ENCODE assay signal across 20 mouse cellular contexts in the genomic region with DNA sequence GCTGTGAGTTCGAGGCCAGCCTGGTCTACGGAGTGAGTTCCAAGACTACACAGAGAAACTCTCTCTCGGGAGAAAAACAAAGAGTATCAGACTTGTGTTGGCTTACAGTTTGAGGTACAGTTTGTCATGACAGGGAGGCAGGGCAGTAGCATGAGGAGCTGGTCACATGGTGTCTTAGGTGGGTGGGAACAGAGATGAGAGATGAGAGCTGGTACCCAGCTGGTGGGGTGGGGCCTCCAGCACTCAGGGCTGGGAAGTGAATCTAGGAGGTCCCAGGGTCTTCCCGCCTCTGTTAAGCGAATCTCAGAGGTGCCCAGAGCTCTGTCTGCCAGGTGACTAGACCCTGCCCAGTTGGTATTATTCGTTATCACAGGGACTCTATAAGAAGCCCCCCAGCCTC. TPM values are rescaled to one million over a fixed set of nuclear protein-coding genes. Genes with fewer than 3 reads are reported as not detected.
DNase-seq lines count a peak whose midpoint lies in the region; ATAC-seq and TF ChIP-seq lines count a peak whose summit lies in the region.
"Had no signal": no experiment of that assay in that cellular context is flagged by ENCODE, and none has a peak within 500 bp of the region (broad histone marks: within the 10 kb centered on the region; RNA-seq: fewer than 3 reads in every experiment).

No protein-coding gene starts in this region.

- WGBS in heart, adult 2 months: 80% methylated on average over 6 of the region's 6 CpGs
- 79% methylated on average over 6 of the region's 6 CpGs for WGBS in heart, embryonic 13.5 days
- WGBS in limb, embryonic 10.5 days: 86% methylated on average over 6 of the region's 6 CpGs

- no peak overlapping the region for H3K4me2 ChIP-seq in heart, embryonic 13.5 days
- H3K4me2 ChIP-seq: embryonic facial prominence, embryonic 13.5 days; forebrain, embryonic 12.5 days; hindbrain, embryonic 14.5 days; intestine, embryonic 15.5 days had no signal

- no peak overlapping the region for H3K4me3 ChIP-seq in heart, adult 2 months
- no peak overlapping the region for H3K4me3 ChIP-seq in heart, embryonic 13.5 days
- peak overlapping the region; percentile 21; the same call in 1 of the 2 replicates for H3K4me3 ChIP-seq in E14TG2a.4 (replicated peaks; ENCODE audit: low read length)
- no peak overlapping the region for H3K4me3 ChIP-seq in limb, embryonic 10.5 days
- H3K4me3 ChIP-seq: embryonic facial prominence, embryonic 13.5 days; forebrain, embryonic 12.5 days; hindbrain, embryonic 10.5 days; intestine, embryonic 15.5 days had no signal

- TF ChIP-seq EP300 in heart, adult 2 months (IDR thresholded peaks at IDR 0.05; ENCODE audit: insufficient read depth, low read depth, low read length): no peak

- ATAC-seq in heart, embryonic 13.5 days (ENCODE audit: extremely low read depth, insufficient number of reproducible peaks, low FRiP score, low TSS enrichment): no peak

- H3K27ac ChIP-seq in heart, adult 2 months: peak overlapping the region; percentile 17
- peak overlapping the region; percentile 62 for H3K27ac ChIP-seq in heart, embryonic 13.5 days (replicated peaks)
- H3K27ac ChIP-seq in limb, embryonic 10.5 days: peak overlapping the region; percentile 61; the same call in 1 of the 2 replicates
- H3K27ac ChIP-seq: embryonic facial prominence, embryonic 13.5 days; forebrain, embryonic 12.5 days; hindbrain, embryonic 14.5 days; intestine, embryonic 15.5 days had no signal

- no peaks in the 10 kb centered on the region for H3K27me3 ChIP-seq in heart, adult 2 months (ENCODE audit: control insufficient read depth, insufficient read depth, low read length)
- no peaks in the 10 kb centered on the region for H3K27me3 ChIP-seq in heart, embryonic 13.5 days (replicated peaks)
- H3K27me3 ChIP-seq in E14TG2a.4 (ENCODE audit: insufficient read depth, low read length): no peaks in the 10 kb centered on the region
- H3K27me3 ChIP-seq in limb, embryonic 10.5 days (ENCODE audit: low read depth, poor library complexity, severe bottlenecking): peaks cover 6% of the 10 kb centered on the region; the same call in 1 of the 2 replicates
- H3K27me3 ChIP-seq: CH12.LX had no signal

- intact Hi-C loops in heart, adult 2 months (cut with DNase I): loop anchor here (1.0 to 5.0 kb wide), 4 partner anchors 26 to 137 kb away; partner anchors contain the start of gene Prpsap1
- intact Hi-C loops in heart, postnatal 36 days (cut with DNase I): loop anchor here (1.0 to 2.0 kb wide), 4 partner anchors 27 to 129 kb away; partner anchors contain the start of gene Aanat
- intact Hi-C loops in heart, postnatal 10 days (cut with DNase I): loop anchor here (2.0 to 5.0 kb wide), 2 partner anchors 27 to 127 kb away; no protein-coding TSS in a partner anchor

- no peaks in the 10 kb centered on the region for H3K36me3 ChIP-seq in heart, adult 2 months (ENCODE audit: control insufficient read depth, insufficient read depth, low read length)
- no peaks in the 10 kb centered on the region for H3K36me3 ChIP-seq in heart, embryonic 13.5 days
- no peaks in the 10 kb centered on the region for H3K36me3 ChIP-seq in E14TG2a.4 (ENCODE audit: insufficient read depth, low read length)
- H3K36me3 ChIP-seq in limb, embryonic 10.5 days: no peaks in the 10 kb centered on the region
- H3K36me3 ChIP-seq: embryonic facial prominence, embryonic 13.5 days; forebrain, embryonic 12.5 days; hindbrain, embryonic 10.5 days; intestine, embryonic 15.5 days had no signal

- H3K79me2 ChIP-seq in heart, adult 2 months (replicated peaks; ENCODE audit: control insufficient read depth, insufficient read depth, low read length): no peaks in the 10 kb centered on the region

- H3K9ac ChIP-seq in heart, adult 2 months (ENCODE audit: low read depth, low read length): no peak overlapping the region
- H3K9ac ChIP-seq in heart, embryonic 13.5 days: no peak overlapping the region
- H3K9ac ChIP-seq: forebrain, embryonic 12.5 days; hindbrain, embryonic 14.5 days; intestine, embryonic 15.5 days had no signal

- H3K4me1 ChIP-seq in heart, adult 2 months (ENCODE audit: control insufficient read depth, insufficient read depth, low read length): peaks cover 3% of the 10 kb centered on the region; the same call in 1 of the 2 replicates
- H3K4me1 ChIP-seq in heart, embryonic 13.5 days: peaks cover 51% of the 10 kb centered on the region
- peaks cover 47% of the 10 kb centered on the region for H3K4me1 ChIP-seq in E14TG2a.4 (replicated peaks; ENCODE audit: low read depth, low read length)
- peaks cover 33% of the 10 kb centered on the region for H3K4me1 ChIP-seq in limb, embryonic 10.5 days

- no peak for DNase-seq in heart, adult 2 months
- DNase-seq in heart, postnatal 36 days: no peak
- DNase-seq in heart, postnatal 10 days: no peak
- no peak for DNase-seq in limb, embryonic 10.5 days (ENCODE audit: low spot score)
- no peak for DNase-seq in cerebellum, postnatal 36 days

- TF ChIP-seq POLR2A in heart, adult 2 months (IDR thresholded peaks at IDR 0.05; ENCODE audit: insufficient read depth, low read depth, low read length): no peak

- no peak for TF ChIP-seq CTCF in heart, adult 2 months (IDR thresholded peaks at IDR 0.05)
- no peak for TF ChIP-seq CTCF in E14TG2a.4 (conservative IDR thresholded peaks at IDR 0.05; ENCODE audit: low read length)

- H3K9me3 ChIP-seq in heart, embryonic 13.5 days: no peaks in the 10 kb centered on the region
- no peaks in the 10 kb centered on the region for H3K9me3 ChIP-seq in E14TG2a.4 (ENCODE audit: low read length)
- no peaks in the 10 kb centered on the region for H3K9me3 ChIP-seq in limb, embryonic 10.5 days (replicated peaks)
- H3K9me3 ChIP-seq: embryonic facial prominence, embryonic 13.5 days; forebrain, embryonic 12.5 days; hindbrain, embryonic 10.5 days; intestine, embryonic 15.5 days had no signal

RNA-seq across cellular contexts. Expression of gene Rhbdf2, which starts 2.7 kb away (rescaled TPM):
- 10 to 100 TPM; 10.8 to 11.2 TPM for total RNA-seq in heart, adult 2 months (2021)
- 19.2 and 22.3 TPM in 2 replicates for polyA plus RNA-seq in heart, adult 2 months (2012; rRNA removed)
- 10 to 100 TPM; 10.3 to 15.3 TPM for total RNA-seq in heart, postnatal 36 days (2021)
- 7.2 and 8.0 TPM in 2 replicates for polyA plus RNA-seq in heart, embryonic 13.5 days (2015; fragmentation: Nextera tagmentation; extraction: Ambion mirVana)
- 10 to 100 TPM; 15.4 to 17.7 TPM for total RNA-seq in heart, postnatal 10 days (2021)
- 4.4 and 5.2 TPM in 2 replicates for polyA plus RNA-seq in limb, embryonic 10.5 days (2016; fragmentation: Nextera tagmentation; extraction: Ambion mirVana)

RNA-seq across cellular contexts. Expression of gene Prcd, which starts 23.9 kb away (rescaled TPM):
- 1 to 10 TPM; 1.1 to 1.3 TPM for total RNA-seq in heart, adult 2 months (2021)
- polyA plus RNA-seq in heart, adult 2 months (2012; rRNA removed): 0.76 and 1.1 TPM in 2 replicates
- 1 to 10 TPM in 1 of 2 experiments, under 1 TPM in 1; 0.97 to 1.8 TPM for total RNA-seq in heart, postnatal 36 days (2021)
- 0.51 and 0.93 TPM in 2 replicates for polyA plus RNA-seq in heart, embryonic 13.5 days (2015; fragmentation: Nextera tagmentation; extraction: Ambion mirVana)
- 1 to 10 TPM; 1.4 to 1.7 TPM for total RNA-seq in heart, postnatal 10 days (2021)
- 0.16 and 0.25 TPM in 2 replicates for polyA plus RNA-seq in limb, embryonic 10.5 days (2016; fragmentation: Nextera tagmentation; extraction: Ambion mirVana)
- total RNA-seq: CH12.LX had no signal

RNA-seq across cellular contexts. Expression of gene Cygb, which starts 24.6 kb away (rescaled TPM):
- total RNA-seq in heart, adult 2 months (2021): 10 to 100 TPM; 42.5 to 50.3 TPM
- 55.0 and 66.1 TPM in 2 replicates for polyA plus RNA-seq in heart, adult 2 months (2012; rRNA removed)
- 10 to 100 TPM; 39.8 to 50.8 TPM for total RNA-seq in heart, postnatal 36 days (2021)
- 2.6 TPM in 2 replicates for polyA plus RNA-seq in heart, embryonic 13.5 days (2015; fragmentation: Nextera tagmentation; extraction: Ambion mirVana)
- 10 to 100 TPM; 76.2 to 85.4 TPM for total RNA-seq in heart, postnatal 10 days (2021)
- 2.7 and 5.8 TPM in 2 replicates for polyA plus RNA-seq in limb, embryonic 10.5 days (2016; fragmentation: Nextera tagmentation; extraction: Ambion mirVana)
- total RNA-seq: CH12.LX had no signal

RNA-seq across cellular contexts. Expression of gene Aanat, which starts 43.2 kb away (rescaled TPM):
- not detected for total RNA-seq in heart, adult 2 months (2021)
- polyA plus RNA-seq in heart, adult 2 months (2012; rRNA removed): not detected in 2 replicates
- not detected for total RNA-seq in heart, postnatal 36 days (2021)
- polyA plus RNA-seq in heart, embryonic 13.5 days (2015; fragmentation: Nextera tagmentation; extraction: Ambion mirVana): not detected in 2 replicates
- not detected for total RNA-seq in heart, postnatal 10 days (2021)
- polyA plus RNA-seq in limb, embryonic 10.5 days (2016; fragmentation: Nextera tagmentation; extraction: Ambion mirVana): not detected in 2 replicates
- total RNA-seq: adrenal gland, adult 8-10 months; adrenal gland, postnatal 36 days; CH12.LX; gastrocnemius, adult 18-20 months; gastrocnemius, postnatal 14 days had no signal
- polyA plus RNA-seq: embryonic facial prominence, embryonic 13.5 days; forebrain, embryonic 16.5 days; gonadal fat pad, adult 2 months; hindbrain, embryonic 10.5 days; intestine, embryonic 15.5 days; kidney, embryonic 14.5 days had no signal

RNA-seq across cellular contexts. Expression of gene Ube2o, which starts 48.2 kb away (rescaled TPM):
- 10 to 100 TPM; 24.8 to 36.3 TPM for total RNA-seq in heart, adult 2 months (2021)
- polyA plus RNA-seq in heart, adult 2 months (2012; rRNA removed): 22.6 and 26.4 TPM in 2 replicates
- 10 to 100 TPM; 28.5 to 29.7 TPM for total RNA-seq in heart, postnatal 36 days (2021)
- polyA plus RNA-seq in heart, embryonic 13.5 days (2015; fragmentation: Nextera tagmentation; extraction: Ambion mirVana): 7.9 and 8.3 TPM in 2 replicates
- 10 to 100 TPM; 28.5 to 33.7 TPM for total RNA-seq in heart, postnatal 10 days (2021)
- 12.7 and 16.4 TPM in 2 replicates for polyA plus RNA-seq in limb, embryonic 10.5 days (2016; fragmentation: Nextera tagmentation; extraction: Ambion mirVana)
